In genomic region chr5:146629636-146630035, GRCm38 (mm10) we compare ENCODE assay signal across 16 mouse cellular contexts. TPM values are rescaled to one million over a fixed set of nuclear protein-coding genes. Genes with fewer than 3 reads are reported as not detected.
DNase-seq lines count a peak whose midpoint lies in the region; ATAC-seq and TF ChIP-seq lines count a peak whose summit lies in the region.
"Had no signal": no experiment of that assay in that cellular context is flagged by ENCODE, and none has a peak within 500 bp of the region (broad histone marks: within the 10 kb centered on the region; RNA-seq: fewer than 3 reads in every experiment).

No protein-coding gene starts in this region.

- peak; percentile 14 for DNase-seq in adrenal gland, postnatal 14 days
- DNase-seq in adrenal gland, adult 18-20 months (ENCODE audit: low spot score in 2 of 2): no peak
- DNase-seq in kidney, postnatal 14 days: peak; percentile 2
- no peak for DNase-seq in kidney, adult 2 months
- no peak for DNase-seq in neural tube, embryonic 10.5 days (ENCODE audit: extremely low spot score, low spot score)
- peak; percentile 42 for DNase-seq in testis, postnatal 10 days (ENCODE audit: low spot score)
- DNase-seq: gastrocnemius, postnatal 14 days; right cerebral cortex, adult 18-20 months had no signal

- no peak for TF ChIP-seq POLR2A in kidney, adult 2 months (IDR thresholded peaks at IDR 0.05; ENCODE audit: low read depth, low read length)

- H3K4me2 ChIP-seq in neural tube, embryonic 12.5 days (replicated peaks): no peak overlapping the region
- H3K4me2 ChIP-seq: heart, embryonic 15.5 days; limb, embryonic 12.5 days had no signal

- ATAC-seq in neural tube, embryonic 12.5 days (ENCODE audit: low FRiP score, low read depth): 0 out of 2 replicates have a peak, but pooled peaks have one; percentile 25
- ATAC-seq in erythroblast, adult 5-6 weeks (replicated peaks; ENCODE audit: low FRiP score, poor library complexity, severe bottlenecking): no peak

- 78% methylated on average over 10 of the region's 10 CpGs for WGBS in kidney, adult 2 months
- WGBS in neural tube, embryonic 12.5 days: 85% methylated on average over 10 of the region's 10 CpGs

- H3K9ac ChIP-seq in neural tube, embryonic 12.5 days: no peak overlapping the region
- H3K9ac ChIP-seq: heart, embryonic 15.5 days; limb, embryonic 12.5 days had no signal

- no peak for TF ChIP-seq CTCF in kidney, adult 2 months (conservative IDR thresholded peaks at IDR 0.05; ENCODE audit: insufficient read depth, insufficient read length, low read depth, low read length)

- H3K9me3 ChIP-seq in neural tube, embryonic 12.5 days: no peaks in the 10 kb centered on the region
- H3K9me3 ChIP-seq: heart, embryonic 15.5 days; limb, embryonic 12.5 days had no signal

- no peaks in the 10 kb centered on the region for H3K36me3 ChIP-seq in kidney, adult 2 months (ENCODE audit: control insufficient read depth, insufficient read depth, low read length)
- no peaks in the 10 kb centered on the region for H3K36me3 ChIP-seq in neural tube, embryonic 12.5 days
- H3K36me3 ChIP-seq: heart, embryonic 15.5 days; limb, embryonic 12.5 days had no signal

- H3K4me3 ChIP-seq in kidney, adult 2 months (ENCODE audit: insufficient read depth, low read depth, low read length): no peak overlapping the region
- H3K4me3 ChIP-seq in neural tube, embryonic 12.5 days: no peak overlapping the region
- H3K4me3 ChIP-seq: heart, embryonic 15.5 days; limb, embryonic 12.5 days; myocyte had no signal

- H3K27me3 ChIP-seq in kidney, adult 2 months (replicated peaks; ENCODE audit: control insufficient read depth, insufficient read depth, low read length): no peaks in the 10 kb centered on the region
- no peaks in the 10 kb centered on the region for H3K27me3 ChIP-seq in neural tube, embryonic 12.5 days (replicated peaks)
- H3K27me3 ChIP-seq: heart, embryonic 15.5 days; limb, embryonic 12.5 days had no signal

- H3K27ac ChIP-seq in kidney, adult 2 months (ENCODE audit: insufficient read depth, low read depth, low read length): no peak overlapping the region
- no peak overlapping the region for H3K27ac ChIP-seq in neural tube, embryonic 12.5 days
- H3K27ac ChIP-seq: heart, embryonic 15.5 days; limb, embryonic 12.5 days; macrophage had no signal

- no peaks in the 10 kb centered on the region for H3K4me1 ChIP-seq in kidney, adult 2 months (ENCODE audit: control insufficient read depth, insufficient read depth, low read length)
- no peaks in the 10 kb centered on the region for H3K4me1 ChIP-seq in neural tube, embryonic 12.5 days
- H3K4me1 ChIP-seq: heart, embryonic 15.5 days; limb, embryonic 12.5 days had no signal

RNA-seq across cellular contexts. Expression of gene Gpr12, which starts 44.6 kb away (rescaled TPM):
- total RNA-seq in adrenal gland, postnatal 14 days (2021): 0.48 TPM in 1 of 2 replicates, not detected in the other
- under 1 TPM in 1 of 2 experiments, not detected in 1; 0.43 TPM for total RNA-seq in adrenal gland, adult 18-20 months (2021)
- polyA plus RNA-seq in kidney, adult 2 months (2012; rRNA removed): 1.5 and 1.7 TPM in 2 replicates
- 3.5 and 4.0 TPM in 2 replicates for polyA plus RNA-seq in neural tube, embryonic 12.5 days (2016; fragmentation: Nextera tagmentation; extraction: Ambion mirVana)
- not detected in 2 replicates for total RNA-seq in erythroblast, adult 5-6 weeks (2015; ENCODE audit: low replicate concordance)
- 0.98 TPM in 1 of 2 replicates, not detected in the other for total RNA-seq in erythroblast, adult 5-6 weeks (2017; ENCODE audit: low replicate concordance)
- total RNA-seq: common myeloid progenitor, adult 5-6 weeks; gastrocnemius, postnatal 14 days had no signal
- polyA plus RNA-seq: heart, embryonic 15.5 days; large intestine, adult 2 months; macrophage; myocyte had no signal

Comparison
In these comparisons a context has a peak if more than half of its experiments do, and no peak if none do; other contexts are left out.
1. DNase-seq: peak in adrenal gland, postnatal 14 days (single experiment), kidney, postnatal 14 days (single experiment) and testis, postnatal 10 days (single experiment); none in adrenal gland, adult 18-20 months (0 of 2), kidney, adult 2 months (single experiment) and neural tube, embryonic 10.5 days (single experiment).